Mouse (Mus musculus): ENCODE results near the gene Ndufa3. TPM values are rescaled to one million over a fixed set of nuclear protein-coding genes. Genes with fewer than 3 reads are reported as not detected.

Ndufa3 gene
- polyA plus RNA-seq, 1 experiment: 382 TPM

Other genes with a start within 250 kb of the Ndufa3 start
- 0.11 and 0.12 TPM in 2 replicates for gene Cacng8, start 226.7 kb upstream of the Ndufa3 start, polyA plus RNA-seq (2012; rRNA removed)
- not detected in 2 replicates for gene Cacng6, start 193.2 kb upstream of the Ndufa3 start, polyA plus RNA-seq (2012; rRNA removed)
- 0.26 TPM in 1 of 2 replicates, not detected in the other for gene Tarm1, start 114.7 kb upstream of the Ndufa3 start, polyA plus RNA-seq (2012; rRNA removed)
- gene Oscar, start 1.2 kb upstream of the Ndufa3 start, polyA plus RNA-seq (2012; rRNA removed): 0.20 TPM in 2 replicates
- gene Tfpt, start 12.6 kb downstream of the Ndufa3 start, polyA plus RNA-seq (2012; rRNA removed): 9.3 and 11.5 TPM in 2 replicates
- 28.9 and 29.8 TPM in 2 replicates for gene Prpf31, start 12.6 kb downstream of the Ndufa3 start, polyA plus RNA-seq (2012; rRNA removed)
- gene Cnot3, start 27.9 kb downstream of the Ndufa3 start, polyA plus RNA-seq (2012; rRNA removed): 30.7 and 57.8 TPM in 2 replicates
- gene Leng1, start 48.5 kb downstream of the Ndufa3 start, polyA plus RNA-seq (2012; rRNA removed): 4.5 and 5.0 TPM in 2 replicates
- 91.0 and 95.0 TPM in 2 replicates for gene Tmc4, start 60.2 kb downstream of the Ndufa3 start, polyA plus RNA-seq (2012; rRNA removed)
- gene Tsen34, start 75.5 kb downstream of the Ndufa3 start, polyA plus RNA-seq (2012; rRNA removed): 100 and 114 TPM in 2 replicates
- 43.9 and 47.7 TPM in 2 replicates for gene Mboat7, start 76.2 kb downstream of the Ndufa3 start, polyA plus RNA-seq (2012; rRNA removed)
- 2,234 and 2,492 TPM in 2 replicates for gene Rps9, start 86.6 kb downstream of the Ndufa3 start, polyA plus RNA-seq (2012; rRNA removed)
- gene Pirb, start 103.0 kb downstream of the Ndufa3 start, polyA plus RNA-seq (2012; rRNA removed): 10.7 and 16.1 TPM in 2 replicates
- gene Gm15448, start 208.3 kb downstream of the Ndufa3 start, polyA plus RNA-seq (2012; rRNA removed): 0.45 and 0.62 TPM in 2 replicates
- 0.43 and 1.3 TPM in 2 replicates for gene Pira2, start 227.7 kb downstream of the Ndufa3 start, polyA plus RNA-seq (2012; rRNA removed)